1 mouse cellular context compared by ENCODE assay signal in genomic region chr4:46304757-46305384, GRCm38 (mm10).
TF ChIP-seq lines count a peak whose summit lies in the region.

No protein-coding gene starts in this region.

TF ChIP-seq in CH12.LX, 34 proteins besides CTCF, POLR2A, EP300 and RAD21 (continued from another document):
- TF ChIP-seq ELF1 (IDR thresholded peaks at IDR 0.05; ENCODE audit: low read depth, low read length) (peak; percentile 9; the same call in 1 of the 2 replicates), MEF2A (IDR thresholded peaks at IDR 0.05; ENCODE audit: borderline replicate concordance, low read depth, low read length) (0 out of 2 replicates have a peak, but pooled peaks have one; percentile 26), NELFE (IDR thresholded peaks at IDR 0.05; ENCODE audit: low read depth, low read length) (peak; percentile 51), NRF1 (IDR thresholded peaks at IDR 0.05; ENCODE audit: low read depth, low read length) (peak; percentile 13; the same call in 1 of the 2 replicates), SIN3A (IDR thresholded peaks at IDR 0.05; ENCODE audit: low read length) (peak; percentile 68; the same call in 1 of the 2 replicates), ZC3H11A (IDR thresholded peaks at IDR 0.05; ENCODE audit: low read depth, low read length) (no peak), GABPA (IDR thresholded peaks at IDR 0.05; ENCODE audit: insufficient replicate concordance, low read depth, low read length) (no peak), MXI1 (IDR thresholded peaks at IDR 0.05; ENCODE audit: low read depth, low read length) (peak; percentile 59), IRF4 (IDR thresholded peaks at IDR 0.05; ENCODE audit: low read depth, low read length) (0 out of 2 replicates have a peak, but pooled peaks have one; percentile 16)
